Mouse (Mus musculus): ENCODE results near the gene Zfp775. TPM values are rescaled to one million over a fixed set of nuclear protein-coding genes. Genes with fewer than 3 reads are reported as not detected.

Gene Zfp775
- polyA plus RNA-seq, 1 experiment from 2014 or later: 8.3 TPM

- no peak overlapping the region for H3K4me2 ChIP-seq
- no peaks in the 10 kb centered on the region for H3K36me3 ChIP-seq
- no peak overlapping the region for H3K9ac ChIP-seq
- no peaks in the 10 kb centered on the region for H3K27me3 ChIP-seq
- WGBS: 79% methylated on average over 4 of the region's 4 CpGs
- ATAC-seq (ENCODE audit: borderline replicate concordance, extremely low read depth, low FRiP score, low TSS enrichment): no peak
- H3K4me1 ChIP-seq: no peaks in the 10 kb centered on the region
- no peak overlapping the region for H3K27ac ChIP-seq
- H3K4me3 ChIP-seq: no peak overlapping the region
- H3K9me3 ChIP-seq: no peaks in the 10 kb centered on the region
Observed at GRCm38 (mm10) chr6:48664750-48665149, 62.9 kb downstream of the Zfp775 start.

- 90% methylated on average over 9 of the region's 9 CpGs for WGBS
- Histone ChIP-seq H3K9me3 (no peaks in the 10 kb centered on the region), H3K4me3 (no peak overlapping the region), H3K27ac (no peak overlapping the region), H3K27me3 (no peaks in the 10 kb centered on the region), H3K9ac (no peak overlapping the region), H3K4me2 (no peak overlapping the region), H3K4me1 (no peaks in the 10 kb centered on the region), H3K36me3 (no peaks in the 10 kb centered on the region)
- ATAC-seq (ENCODE audit: borderline replicate concordance, extremely low read depth, low FRiP score, low TSS enrichment): no peak
Observed at GRCm38 (mm10) chr6:48665471-48665870, 63.6 kb downstream of the Zfp775 start.

GRCm38 (mm10) chr6:48666159-48666586 lies 64.3 kb downstream of the Zfp775 start:
- Histone ChIP-seq H3K9me3 (no peaks in the 10 kb centered on the region), H3K4me3 (no peak overlapping the region), H3K27me3 (no peaks in the 10 kb centered on the region), H3K9ac (no peak overlapping the region), H3K27ac (no peak overlapping the region), H3K4me2 (no peak overlapping the region), H3K4me1 (no peaks in the 10 kb centered on the region), H3K36me3 (no peaks in the 10 kb centered on the region)
- WGBS: 32% methylated on average over 7 of the region's 7 CpGs
- no peak for ATAC-seq (ENCODE audit: borderline replicate concordance, extremely low read depth, low FRiP score, low TSS enrichment)

GRCm38 (mm10) chr6:48668022-48668421 lies 66.2 kb downstream of the Zfp775 start:
- no peak overlapping the region for H3K27ac ChIP-seq
- no peak overlapping the region for H3K9ac ChIP-seq
- H3K27me3 ChIP-seq: no peaks in the 10 kb centered on the region
- H3K9me3 ChIP-seq: no peaks in the 10 kb centered on the region
- ATAC-seq (ENCODE audit: borderline replicate concordance, extremely low read depth, low FRiP score, low TSS enrichment): no peak
- H3K4me2 ChIP-seq: no peak overlapping the region
- no peaks in the 10 kb centered on the region for H3K4me1 ChIP-seq
- H3K4me3 ChIP-seq: no peak overlapping the region
- no peaks in the 10 kb centered on the region for H3K36me3 ChIP-seq

GRCm38 (mm10) chr6:48669446-48669969 lies 67.6 kb downstream of the Zfp775 start:
- Histone ChIP-seq H3K27ac (no peak overlapping the region), H3K9me3 (no peaks in the 10 kb centered on the region), H3K9ac (no peak overlapping the region), H3K4me2 (no peak overlapping the region), H3K36me3 (no peaks in the 10 kb centered on the region), H3K4me3 (no peak overlapping the region), H3K27me3 (no peaks in the 10 kb centered on the region), H3K4me1 (no peaks in the 10 kb centered on the region)
- WGBS: 62% methylated on average over 2 of the region's 2 CpGs
- ATAC-seq (ENCODE audit: borderline replicate concordance, extremely low read depth, low FRiP score, low TSS enrichment): no peak

Other genes starting within 250 kb of the Zfp775 start
- 18.5 and 19.8 TPM in 2 replicates for gene Krba1, start 206.5 kb upstream of the Zfp775 start, polyA plus RNA-seq (2015; fragmentation: Nextera tagmentation; extraction: Ambion mirVana)
- gene Zfp467, start 156.2 kb upstream of the Zfp775 start, polyA plus RNA-seq (2015; fragmentation: Nextera tagmentation; extraction: Ambion mirVana): 18.9 and 22.0 TPM in 2 replicates
- gene Sspo, start 153.8 kb upstream of the Zfp775 start, polyA plus RNA-seq (2015; fragmentation: Nextera tagmentation; extraction: Ambion mirVana): 0.29 and 0.44 TPM in 2 replicates
- 9.4 and 11.7 TPM in 2 replicates for gene Atp6v0e2, start 64.4 kb upstream of the Zfp775 start, polyA plus RNA-seq (2015; fragmentation: Nextera tagmentation; extraction: Ambion mirVana)
- gene Lrrc61, start 47.3 kb upstream of the Zfp775 start, polyA plus RNA-seq (2015; fragmentation: Nextera tagmentation; extraction: Ambion mirVana): 6.0 and 7.3 TPM in 2 replicates
- 76.6 and 84.0 TPM in 2 replicates for gene Rarres2, start 29.3 kb upstream of the Zfp775 start, polyA plus RNA-seq (2015; fragmentation: Nextera tagmentation; extraction: Ambion mirVana)
- gene Gm45021, start 12.5 kb upstream of the Zfp775 start, polyA plus RNA-seq (2015; fragmentation: Nextera tagmentation; extraction: Ambion mirVana): not detected in 2 replicates
- gene Repin1, start 8.2 kb upstream of the Zfp775 start, polyA plus RNA-seq (2015; fragmentation: Nextera tagmentation; extraction: Ambion mirVana): 28.1 and 30.9 TPM in 2 replicates
- gene Gm44965, start 8.1 kb upstream of the Zfp775 start, polyA plus RNA-seq (2015; fragmentation: Nextera tagmentation; extraction: Ambion mirVana): not detected in 2 replicates
- gene AI854703, start 24.7 kb downstream of the Zfp775 start, polyA plus RNA-seq (2015; fragmentation: Nextera tagmentation; extraction: Ambion mirVana): 0.93 and 1.1 TPM in 2 replicates
- 4.2 and 4.3 TPM in 2 replicates for gene Gimap8, start 45.2 kb downstream of the Zfp775 start, polyA plus RNA-seq (2015; fragmentation: Nextera tagmentation; extraction: Ambion mirVana)
- 16.1 and 16.2 TPM in 2 replicates for gene Gimap9, start 74.1 kb downstream of the Zfp775 start, polyA plus RNA-seq (2015; fragmentation: Nextera tagmentation; extraction: Ambion mirVana)
- 45.0 and 46.6 TPM in 2 replicates for gene Gimap4, start 82.5 kb downstream of the Zfp775 start, polyA plus RNA-seq (2015; fragmentation: Nextera tagmentation; extraction: Ambion mirVana)
- gene Gimap6, start 106.2 kb downstream of the Zfp775 start, polyA plus RNA-seq (2015; fragmentation: Nextera tagmentation; extraction: Ambion mirVana): 41.3 and 48.5 TPM in 2 replicates
- 3.4 and 4.2 TPM in 2 replicates for gene Gm28053, start 116.5 kb downstream of the Zfp775 start, polyA plus RNA-seq (2015; fragmentation: Nextera tagmentation; extraction: Ambion mirVana)
- gene Gimap7, start 116.6 kb downstream of the Zfp775 start, polyA plus RNA-seq (2015; fragmentation: Nextera tagmentation; extraction: Ambion mirVana): 0.29 TPM in 1 of 2 replicates, not detected in the other
- 43.0 and 53.3 TPM in 2 replicates for gene Gimap1, start 137.0 kb downstream of the Zfp775 start, polyA plus RNA-seq (2015; fragmentation: Nextera tagmentation; extraction: Ambion mirVana)
- 23.7 and 25.2 TPM in 2 replicates for gene Gimap5, start 144.1 kb downstream of the Zfp775 start, polyA plus RNA-seq (2015; fragmentation: Nextera tagmentation; extraction: Ambion mirVana)
- 0.22 TPM in 1 of 2 replicates, not detected in the other for gene Gimap3, start 168.8 kb downstream of the Zfp775 start, polyA plus RNA-seq (2015; fragmentation: Nextera tagmentation; extraction: Ambion mirVana)
- 226 and 227 TPM in 2 replicates for gene Tmem176a, start 238.9 kb downstream of the Zfp775 start, polyA plus RNA-seq (2015; fragmentation: Nextera tagmentation; extraction: Ambion mirVana)
- gene Tmem176b, start 239.4 kb downstream of the Zfp775 start, polyA plus RNA-seq (2015; fragmentation: Nextera tagmentation; extraction: Ambion mirVana): 425 and 442 TPM in 2 replicates

All from lung, embryonic 15.5 days (tissue).